Mouse (Mus musculus): ENCODE results near the gene Gm49321. TPM values are rescaled to one million over a fixed set of nuclear protein-coding genes. Genes with fewer than 3 reads are reported as not detected.

Gm49321 gene
- polyA plus RNA-seq, 1 experiment from 2014 or later, result 5.7 TPM

DNA sequence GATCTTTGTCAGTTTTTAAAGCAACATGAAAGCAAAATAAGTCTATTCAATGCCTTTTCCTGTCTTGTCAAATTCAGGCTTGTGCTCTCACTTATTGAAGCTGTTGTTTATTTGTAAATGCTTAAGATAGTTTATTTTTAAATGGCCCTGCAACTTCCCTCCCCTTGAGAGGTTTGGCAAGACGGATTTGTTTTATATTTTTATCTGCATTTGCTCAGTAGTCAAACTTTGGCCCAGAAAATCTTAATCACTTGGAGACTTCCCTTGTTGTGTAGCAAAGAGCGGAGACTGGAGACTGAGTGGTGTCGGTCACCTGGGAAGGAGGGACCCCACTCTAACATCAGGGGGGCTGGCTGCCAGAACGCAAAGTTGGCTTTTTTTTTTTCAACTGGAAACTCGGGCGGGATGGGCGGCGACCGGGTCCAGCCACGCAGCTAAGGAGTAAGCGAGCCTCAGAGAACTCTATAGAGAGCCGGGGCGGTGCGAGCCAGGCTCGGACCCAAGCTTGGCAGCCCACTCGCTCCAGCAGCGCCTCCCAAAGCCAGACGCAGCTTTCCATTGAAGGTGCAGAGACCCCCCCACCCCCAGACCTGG lies 30.3 kb upstream of the Gm49321 start:
- Histone ChIP-seq H3K4me3 (ENCODE audit: low read depth, low read length) (peak overlapping the region; percentile 100), H3K9me3 (ENCODE audit: control insufficient read depth, low read length) (no peaks in the 10 kb centered on the region), H3K36me3 (ENCODE audit: control insufficient read depth, insufficient read depth, low read length) (no peaks in the 10 kb centered on the region), H3K4me1 (replicated peaks; ENCODE audit: control insufficient read depth, insufficient read depth) (no peaks in the 10 kb centered on the region), H3K4me2 (replicated peaks; ENCODE audit: low read depth) (peak overlapping the region; percentile 74), H3K9ac (ENCODE audit: low read length) (peak overlapping the region; percentile 58), H3K27me3 (ENCODE audit: control insufficient read depth, insufficient read depth, low read length) (no peaks in the 10 kb centered on the region), H3K27ac (replicated peaks) (peak overlapping the region; percentile 88)
- TF ChIP-seq CTCF (IDR thresholded peaks at IDR 0.05; ENCODE audit: low read depth) (no peak), EP300 (optimal IDR thresholded peaks at IDR 0.05) (no peak)
- DNase-seq (ENCODE audit: low spot score) (no peak), ATAC-seq (ENCODE audit: low FRiP score, low TSS enrichment) (peak; percentile 90)
- 1% methylated on average over 18 of the region's 18 CpGs for WGBS

DNA sequence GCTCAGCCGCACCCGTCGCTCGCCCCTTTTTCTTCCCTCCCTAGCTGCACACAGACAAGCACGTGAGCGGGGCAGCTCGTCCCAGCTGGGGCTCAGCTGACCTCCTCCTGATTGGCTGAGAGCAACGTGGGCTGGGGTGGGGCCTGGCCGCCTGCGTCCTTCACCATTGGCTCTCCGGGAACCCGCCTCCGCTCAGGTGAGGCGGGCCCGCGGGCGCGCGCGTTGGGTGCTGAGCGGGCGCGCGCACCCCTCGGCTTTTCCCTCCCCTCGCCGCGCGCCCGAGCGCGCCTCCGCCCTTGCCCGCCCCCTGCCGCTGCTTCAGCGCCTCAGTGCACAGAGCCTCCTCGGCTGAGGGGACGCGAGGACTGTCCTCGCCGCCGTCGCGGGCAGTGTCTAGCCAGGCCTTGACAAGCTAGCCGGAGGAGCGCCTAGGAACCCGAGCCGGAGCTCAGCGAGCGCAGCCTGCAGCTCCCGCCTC lies 29.7 kb upstream of the Gm49321 start:
- under 1% methylated on average over 36 of the region's 51 CpGs for WGBS
- ATAC-seq (ENCODE audit: low FRiP score, low TSS enrichment), result peak; percentile 100
- H3K36me3 ChIP-seq (ENCODE audit: control insufficient read depth, insufficient read depth, low read length), result no peaks in the 10 kb centered on the region

DNA sequence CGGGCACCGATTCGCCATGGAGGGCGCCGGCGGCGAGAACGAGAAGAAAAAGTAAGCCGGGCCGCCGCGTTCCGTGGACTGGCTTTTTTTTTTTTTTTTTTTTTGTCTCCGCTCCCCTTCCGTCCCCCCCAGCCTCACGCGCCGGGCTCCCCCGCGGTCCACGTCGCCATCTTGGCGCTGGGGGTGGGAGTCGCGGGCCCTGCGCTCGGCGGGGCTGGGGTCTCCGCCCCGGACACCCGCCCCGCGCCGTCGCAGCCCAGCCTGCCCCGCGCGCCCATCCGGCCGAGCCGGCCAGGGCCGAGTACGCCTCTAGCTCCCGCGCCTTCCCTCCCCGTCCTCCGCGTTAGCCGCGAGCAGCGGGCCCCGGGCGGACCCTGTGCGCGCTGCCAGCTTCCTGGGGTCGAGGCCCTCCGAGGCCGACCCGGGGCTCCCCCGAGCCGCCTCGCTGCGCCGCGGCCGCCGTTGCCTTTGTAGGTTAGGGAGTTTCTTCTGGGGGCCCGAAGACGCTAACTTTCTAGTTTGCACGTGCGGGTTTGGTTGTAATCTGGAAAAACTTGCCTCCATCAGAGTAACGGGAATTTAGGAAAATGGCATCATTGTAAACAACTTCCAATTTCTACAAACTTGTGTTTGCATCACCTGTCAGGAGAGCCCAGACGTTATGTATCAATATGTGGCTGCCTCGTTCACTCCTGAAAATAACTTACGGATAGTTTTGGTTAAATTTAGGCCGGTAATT lies 29.0 kb upstream of the Gm49321 start:
- Histone ChIP-seq H3K36me3 (ENCODE audit: control insufficient read depth, insufficient read depth, low read length) (no peaks in the 10 kb centered on the region), H3K4me2 (replicated peaks; ENCODE audit: low read depth) (peak overlapping the region; percentile 74), H3K9ac (ENCODE audit: low read length) (peak overlapping the region; percentile 99), H3K27me3 (ENCODE audit: control insufficient read depth, insufficient read depth, low read length) (no peaks in the 10 kb centered on the region), H3K4me1 (replicated peaks; ENCODE audit: control insufficient read depth, insufficient read depth) (no peaks in the 10 kb centered on the region), H3K4me3 (ENCODE audit: low read depth, low read length) (peak overlapping the region; percentile 100), H3K9me3 (ENCODE audit: control insufficient read depth, low read length) (no peaks in the 10 kb centered on the region), H3K27ac (replicated peaks) (peak overlapping the region; percentile 98)
- WGBS, result under 1% methylated on average over 56 of the region's 76 CpGs
- TF ChIP-seq EP300 (optimal IDR thresholded peaks at IDR 0.05) (no peak), CTCF (IDR thresholded peaks at IDR 0.05; ENCODE audit: low read depth) (no peak)
- DNase-seq (ENCODE audit: low spot score) (peak; percentile 61), ATAC-seq (ENCODE audit: low FRiP score, low TSS enrichment) (peak; percentile 36)

More for the DNA sequence above, 29.7 kb upstream of the Gm49321 start:
- no peaks in the 10 kb centered on the region for H3K9me3 ChIP-seq (ENCODE audit: control insufficient read depth, low read length)
- peak overlapping the region; percentile 74 for H3K4me2 ChIP-seq (replicated peaks; ENCODE audit: low read depth)
- TF ChIP-seq CTCF (IDR thresholded peaks at IDR 0.05; ENCODE audit: low read depth) (peak; percentile 70), EP300 (optimal IDR thresholded peaks at IDR 0.05) (no peak)
- no peaks in the 10 kb centered on the region for H3K27me3 ChIP-seq (ENCODE audit: control insufficient read depth, insufficient read depth, low read length)
- H3K4me3 ChIP-seq (ENCODE audit: low read depth, low read length), result peak overlapping the region; percentile 100
- no peaks in the 10 kb centered on the region for H3K4me1 ChIP-seq (replicated peaks; ENCODE audit: control insufficient read depth, insufficient read depth)
- H3K27ac ChIP-seq (replicated peaks), result peak overlapping the region; percentile 98
- peak; percentile 98 for DNase-seq (ENCODE audit: low spot score)
- peak overlapping the region; percentile 99 for H3K9ac ChIP-seq (ENCODE audit: low read length)

DNA sequence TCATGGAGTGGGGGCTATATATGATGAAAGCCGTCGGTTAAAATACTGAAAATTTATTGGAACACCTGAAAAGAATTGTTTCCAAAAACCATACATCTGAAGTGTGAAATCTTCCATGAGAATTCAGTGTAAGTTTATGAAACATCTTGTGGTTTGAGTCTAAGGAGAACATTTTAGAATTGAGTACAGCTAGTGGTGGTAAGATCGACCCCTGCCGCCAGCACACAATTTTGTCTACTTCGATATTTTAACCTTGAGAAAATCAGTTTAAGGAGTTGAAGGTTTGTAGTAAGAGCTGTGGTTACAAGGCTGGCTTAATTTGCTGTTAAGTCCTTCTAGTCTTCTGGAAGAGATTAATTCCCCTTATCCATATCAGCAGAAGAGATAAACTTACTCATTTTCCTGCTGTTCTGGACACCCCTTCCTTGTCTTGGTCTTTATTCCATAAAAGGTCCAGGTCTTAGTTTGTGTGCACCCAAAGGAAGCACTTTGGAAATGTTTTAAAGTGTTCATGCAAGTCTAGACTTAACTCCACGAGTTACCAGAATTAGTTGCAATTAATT lies 28.4 kb upstream of the Gm49321 start:
- WGBS, result 0% methylated on average over 6 of the region's 6 CpGs
- peak overlapping the region; percentile 99 for H3K9ac ChIP-seq (ENCODE audit: low read length)
- H3K4me2 ChIP-seq (replicated peaks; ENCODE audit: low read depth), result peak overlapping the region; percentile 74
- H3K36me3 ChIP-seq (ENCODE audit: control insufficient read depth, insufficient read depth, low read length), result no peaks in the 10 kb centered on the region
- no peaks in the 10 kb centered on the region for H3K27me3 ChIP-seq (ENCODE audit: control insufficient read depth, insufficient read depth, low read length)
- no peaks in the 10 kb centered on the region for H3K4me1 ChIP-seq (replicated peaks; ENCODE audit: control insufficient read depth, insufficient read depth)
- H3K27ac ChIP-seq (replicated peaks), result no peak overlapping the region; the same call in 1 of the 2 replicates
- no peak for DNase-seq (ENCODE audit: low spot score)
- H3K9me3 ChIP-seq (ENCODE audit: control insufficient read depth, low read length), result no peaks in the 10 kb centered on the region
- TF ChIP-seq EP300 (optimal IDR thresholded peaks at IDR 0.05) (no peak), CTCF (IDR thresholded peaks at IDR 0.05; ENCODE audit: low read depth) (peak; percentile 38)
- H3K4me3 ChIP-seq (ENCODE audit: low read depth, low read length), result peak overlapping the region; percentile 100
- ATAC-seq (ENCODE audit: low FRiP score, low TSS enrichment), result no peak

DNA sequence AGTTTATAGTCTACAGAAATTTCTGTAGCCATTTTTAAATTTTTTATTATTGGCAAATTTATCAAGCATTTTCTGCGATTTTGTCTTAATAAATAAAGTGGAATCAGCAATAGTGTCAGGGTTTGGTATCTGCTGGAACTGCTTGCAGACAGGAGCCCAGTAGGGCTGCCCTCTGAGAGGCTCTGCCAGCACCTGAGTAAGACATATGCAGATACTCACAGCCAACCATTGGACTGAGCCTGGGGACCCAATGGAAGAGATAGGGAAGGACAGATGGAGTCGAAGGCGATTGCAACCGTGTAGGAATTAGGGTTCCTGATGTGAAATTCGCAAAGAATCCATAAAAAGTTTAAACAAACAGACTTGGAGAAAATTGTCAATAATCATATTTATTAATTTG lies 19.0 kb upstream of the Gm49321 start:
- Histone ChIP-seq H3K27ac (replicated peaks) (no peak overlapping the region), H3K27me3 (ENCODE audit: control insufficient read depth, insufficient read depth, low read length) (no peaks in the 10 kb centered on the region), H3K9me3 (ENCODE audit: control insufficient read depth, low read length) (no peaks in the 10 kb centered on the region), H3K4me3 (ENCODE audit: low read depth, low read length) (no peak overlapping the region), H3K36me3 (ENCODE audit: control insufficient read depth, insufficient read depth, low read length) (no peaks in the 10 kb centered on the region), H3K4me2 (replicated peaks; ENCODE audit: low read depth) (no peak overlapping the region), H3K4me1 (replicated peaks; ENCODE audit: control insufficient read depth, insufficient read depth) (no peaks in the 10 kb centered on the region), H3K9ac (ENCODE audit: low read length) (no peak overlapping the region)
- no peak for TF ChIP-seq EP300 (optimal IDR thresholded peaks at IDR 0.05)
- no peak for TF ChIP-seq CTCF (IDR thresholded peaks at IDR 0.05; ENCODE audit: low read depth)
- ATAC-seq (ENCODE audit: low FRiP score, low TSS enrichment) (no peak), DNase-seq (ENCODE audit: low spot score) (no peak)
- 93% methylated on average over 5 of the region's 5 CpGs for WGBS

Data from stomach, postnatal 0 days (tissue).